18 mouse cellular contexts compared by ENCODE assay signal in genomic region chr7:35747397-35747964, GRCm38 (mm10). TPM values are rescaled to one million over a fixed set of nuclear protein-coding genes. Genes with fewer than 3 reads are reported as not detected.
DNase-seq lines count a peak whose midpoint lies in the region; ATAC-seq lines count a peak whose summit lies in the region.
"Had no signal": no experiment of that assay in that cellular context is flagged by ENCODE, and none has a peak within 500 bp of the region (broad histone marks: within the 10 kb centered on the region; RNA-seq: fewer than 3 reads in every experiment).

No protein-coding gene starts in this region.

- no peaks in the 10 kb centered on the region; the same call in 1 of the 2 replicates for H3K9me3 ChIP-seq in kidney, embryonic 16.5 days (ENCODE audit: low read length)
- no peaks in the 10 kb centered on the region for H3K9me3 ChIP-seq in limb, embryonic 12.5 days
- no peaks in the 10 kb centered on the region for H3K9me3 ChIP-seq in midbrain, embryonic 16.5 days (replicated peaks; ENCODE audit: control insufficient read depth, low read length, poor library complexity, severe bottlenecking)
- H3K9me3 ChIP-seq: forebrain, embryonic 12.5 days; heart, embryonic 13.5 days; liver, embryonic 13.5 days had no signal

- H3K9ac ChIP-seq in kidney, embryonic 16.5 days (replicated peaks; ENCODE audit: low read length) = no peak overlapping the region
- H3K9ac ChIP-seq in limb, embryonic 12.5 days (replicated peaks) = no peak overlapping the region
- H3K9ac ChIP-seq in midbrain, embryonic 16.5 days (ENCODE audit: low read depth, low read length) = no peak overlapping the region
- H3K9ac ChIP-seq: forebrain, embryonic 12.5 days; heart, embryonic 13.5 days; hindbrain, embryonic 14.5 days; liver, embryonic 13.5 days had no signal

- ATAC-seq in kidney, embryonic 16.5 days (ENCODE audit: low FRiP score, low TSS enrichment) = peak; percentile 58
- peak; percentile 74; the same call in 1 of the 2 replicates for ATAC-seq in limb, embryonic 12.5 days (ENCODE audit: insufficient number of reproducible peaks, insufficient read depth, low FRiP score, low TSS enrichment, low read depth)
- ATAC-seq in midbrain, embryonic 16.5 days = peak; percentile 81
- ATAC-seq: Patski had no signal

- no peaks in the 10 kb centered on the region for H3K27me3 ChIP-seq in kidney, embryonic 16.5 days (ENCODE audit: insufficient read depth, low read length)
- H3K27me3 ChIP-seq in limb, embryonic 12.5 days = no peaks in the 10 kb centered on the region
- H3K27me3 ChIP-seq in midbrain, embryonic 16.5 days (ENCODE audit: control insufficient read depth, insufficient read depth, low read depth, low read length) = no peaks in the 10 kb centered on the region
- H3K27me3 ChIP-seq: heart, embryonic 13.5 days; liver, embryonic 13.5 days; Patski had no signal

- no peak overlapping the region for H3K27ac ChIP-seq in kidney, embryonic 16.5 days (ENCODE audit: low read length)
- H3K27ac ChIP-seq in limb, embryonic 12.5 days = no peak overlapping the region
- H3K27ac ChIP-seq in midbrain, embryonic 16.5 days (ENCODE audit: low read length) = no peak overlapping the region
- H3K27ac ChIP-seq: forebrain, embryonic 12.5 days; heart, embryonic 13.5 days; hindbrain, embryonic 14.5 days; liver, embryonic 13.5 days had no signal

- no peak overlapping the region for H3K4me2 ChIP-seq in kidney, embryonic 16.5 days (replicated peaks; ENCODE audit: low read depth, low read length)
- H3K4me2 ChIP-seq in limb, embryonic 12.5 days = no peak overlapping the region
- H3K4me2 ChIP-seq in midbrain, embryonic 16.5 days (ENCODE audit: low read length) = no peak overlapping the region
- H3K4me2 ChIP-seq: forebrain, embryonic 12.5 days; heart, embryonic 13.5 days; hindbrain, embryonic 14.5 days; liver, embryonic 13.5 days had no signal

- DNase-seq in kidney, adult 18-20 months = no peak
- peak; percentile 42 for DNase-seq in embryo, embryonic 10.5 days (ENCODE audit: low spot score)
- DNase-seq in lung, postnatal 14 days = no peak
- no peak for DNase-seq in right cerebral cortex, adult 2 months (ENCODE audit: low spot score in 2 of 2)
- no peak for DNase-seq in heart, postnatal 25 days (ENCODE audit: low spot score)
- DNase-seq: adrenal gland, postnatal 14 days; cerebellum, postnatal 36 days; gastrocnemius, postnatal 25 days; kidney, postnatal 10 days; layer of hippocampus, postnatal 36 days; liver, embryonic 13.5 days had no signal

- intact Hi-C loops in heart, postnatal 25 days (cut with DNase I) = no loop called here

- H3K36me3 ChIP-seq in kidney, embryonic 16.5 days (ENCODE audit: insufficient read depth, low read length) = peaks cover 31% of the 10 kb centered on the region
- peaks cover 91% of the 10 kb centered on the region for H3K36me3 ChIP-seq in limb, embryonic 12.5 days
- H3K36me3 ChIP-seq in midbrain, embryonic 16.5 days (ENCODE audit: control insufficient read depth, insufficient read depth, low read length) = peaks cover 14% of the 10 kb centered on the region

- H3K4me3 ChIP-seq in kidney, embryonic 16.5 days (ENCODE audit: low read length) = no peak overlapping the region
- no peak overlapping the region for H3K4me3 ChIP-seq in limb, embryonic 12.5 days (replicated peaks)
- no peak overlapping the region for H3K4me3 ChIP-seq in midbrain, embryonic 16.5 days (ENCODE audit: low read depth, low read length)
- H3K4me3 ChIP-seq: forebrain, embryonic 12.5 days; heart, embryonic 13.5 days; liver, embryonic 13.5 days had no signal

- H3K4me1 ChIP-seq in kidney, embryonic 16.5 days (ENCODE audit: insufficient read depth, low read length) = peaks cover 5% of the 10 kb centered on the region; the same call in 1 of the 2 replicates
- H3K4me1 ChIP-seq in limb, embryonic 12.5 days (replicated peaks) = no peaks in the 10 kb centered on the region
- H3K4me1 ChIP-seq in midbrain, embryonic 16.5 days (ENCODE audit: control insufficient read depth, insufficient read depth, low read length) = no peaks in the 10 kb centered on the region

- 40% methylated on average over 14 of the region's 14 CpGs for WGBS in kidney, embryonic 16.5 days
- 85% methylated on average over 14 of the region's 14 CpGs for WGBS in limb, embryonic 12.5 days
- WGBS in midbrain, embryonic 16.5 days = 39% methylated on average over 14 of the region's 14 CpGs

RNA-seq across cellular contexts. Expression of gene Dpy19l3, which starts 6.8 kb away (rescaled TPM):
- 26.9 and 27.5 TPM in 2 replicates for polyA plus RNA-seq in kidney, embryonic 16.5 days (2015; fragmentation: Nextera tagmentation; extraction: Ambion mirVana)
- 35.8 and 39.2 TPM in 2 replicates for polyA plus RNA-seq in limb, embryonic 12.5 days (2016; fragmentation: Nextera tagmentation; extraction: Ambion mirVana)
- polyA plus RNA-seq in midbrain, embryonic 16.5 days (2015; fragmentation: Nextera tagmentation; extraction: Ambion mirVana) = 42.4 and 44.6 TPM in 2 replicates
- total RNA-seq in heart, postnatal 25 days (2021) = 1 to 10 TPM; 2.1 to 4.6 TPM

RNA-seq across cellular contexts. Expression of gene Zfp507, which starts 55.3 kb away (rescaled TPM):
- 15.5 and 16.5 TPM in 2 replicates for polyA plus RNA-seq in kidney, embryonic 16.5 days (2015; fragmentation: Nextera tagmentation; extraction: Ambion mirVana)
- 27.1 and 27.4 TPM in 2 replicates for polyA plus RNA-seq in limb, embryonic 12.5 days (2016; fragmentation: Nextera tagmentation; extraction: Ambion mirVana)
- 11.3 and 13.5 TPM in 2 replicates for polyA plus RNA-seq in midbrain, embryonic 16.5 days (2015; fragmentation: Nextera tagmentation; extraction: Ambion mirVana)
- total RNA-seq in heart, postnatal 25 days (2021) = 10 to 100 TPM; 11.3 to 12.3 TPM
